Mouse (Mus musculus) neural tube, embryonic 11.5 days (tissue): ENCODE measurements around the gene Cck. TPM values are rescaled to one million over a fixed set of nuclear protein-coding genes. Genes with fewer than 3 reads are reported as not detected.

Experiments
- ATAC-seq: fragments of 200-750 bp; cut with Nextera tagmentation; 2 replicates; pipeline ENCODE4 v1.8.0; 2017; ENCODE audit warnings: moderate number of reproducible peaks, mild to moderate bottlenecking, moderate TSS enrichment, moderate library complexity; ENCODE audit not compliant: insufficient read depth, low FRiP score, low TSS enrichment
- DNase-seq: peaks from one replicate; pipeline ENCODE4 v3.0.0-alpha.2; 2015; ENCODE audit warnings: low spot score
- H3K27ac ChIP-seq: fragments of 300-500 bp; sonication (generic); 2 replicates; pipeline ENCODE4 v1.5.1; 2014; ENCODE audit warnings: low read depth, mild to moderate bottlenecking, low read length
- H3K27me3 ChIP-seq: fragments of 300-500 bp; sonication (generic); 2 replicates; pipeline ENCODE4 v1.6.1; 2014; ENCODE audit warnings: mild to moderate bottlenecking, low read length, mixed read lengths; ENCODE audit not compliant: control insufficient read depth, insufficient read depth
- H3K36me3 ChIP-seq: fragments of 300-500 bp; sonication (generic); 2 replicates; pipeline ENCODE4 v1.6.1; 2014; ENCODE audit warnings: mild to moderate bottlenecking, low read length, moderate library complexity, mixed read lengths; ENCODE audit not compliant: control insufficient read depth, insufficient read depth
- H3K4me1 ChIP-seq: fragments of 300-500 bp; sonication (generic); 2 replicates; pipeline ENCODE4 v1.6.1; 2014; ENCODE audit warnings: low read length, mixed read lengths; ENCODE audit not compliant: control insufficient read depth, insufficient read depth
- H3K4me2 ChIP-seq: fragments of 300-500 bp; sonication (generic); 2 replicates; pipeline ENCODE4 v1.6.1; 2014; ENCODE audit warnings: low read depth, mild to moderate bottlenecking, moderate library complexity
- H3K4me3 ChIP-seq: fragments of 300-500 bp; sonication (generic); 2 replicates; pipeline ENCODE4 v1.5.1; 2014; ENCODE audit warnings: low read depth, low read length
- H3K9ac ChIP-seq: fragments of 300-500 bp; sonication (generic); 2 replicates; pipeline ENCODE4 v1.6.1; 2014; ENCODE audit warnings: mild to moderate bottlenecking, low read length
- H3K9me3 ChIP-seq: fragments of 300-500 bp; sonication (generic); 2 replicates; pipeline ENCODE4 v1.6.1; 2016; ENCODE audit warnings: low read length; ENCODE audit not compliant: control insufficient read depth
- WGBS: fragments of 180-500 bp; shearing (Covaris S2); extraction: QIAGEN DNeasy Blood & Tissue Kit; methylation state at CpG from one replicate; pipeline ENCODE4 v1.1.7; 2014; 5-methylcytosine and 5-hydroxymethylcytosine counted together
- polyA plus RNA-seq: library from polyadenylated mRNA; unstranded; fragments of >200 nt; fragmentation: Nextera tagmentation; extraction: Ambion mirVana; gene quantifications from 2 replicates; pipeline ENCODE4 v1.2.1, GENCODE M21; 2014

Cck gene
- polyA plus RNA-seq = 2.1 and 2.2 TPM in 2 replicates

- ATAC-seq (no peak), DNase-seq (peak; percentile 45)
- H3K9ac ChIP-seq = no peak within 1 kb of the TSS
- H3K4me2 ChIP-seq = peak within 1 kb of the TSS; percentile 50
- H3K27me3 ChIP-seq = peaks cover 42% of the 10 kb centered on the region
- no peak within 1 kb of the TSS for H3K27ac ChIP-seq
- H3K4me1 ChIP-seq = peaks cover 5% of the 10 kb centered on the region; the same call in 1 of the 2 replicates
- H3K4me3 ChIP-seq = peak within 1 kb of the TSS; percentile 28; the same call in 1 of the 2 replicates
- H3K36me3 ChIP-seq = no peaks in the 10 kb centered on the region
- H3K9me3 ChIP-seq = no peaks in the 10 kb centered on the region
- WGBS = 2% methylated on average over 12 of the region's 12 CpGs
These were observed at the start of gene Cck for GRCm38 (mm10) chr9:121495529-121495928. Gene Cck, minus strand, starts transcription at chr9:121495694.

DNA sequence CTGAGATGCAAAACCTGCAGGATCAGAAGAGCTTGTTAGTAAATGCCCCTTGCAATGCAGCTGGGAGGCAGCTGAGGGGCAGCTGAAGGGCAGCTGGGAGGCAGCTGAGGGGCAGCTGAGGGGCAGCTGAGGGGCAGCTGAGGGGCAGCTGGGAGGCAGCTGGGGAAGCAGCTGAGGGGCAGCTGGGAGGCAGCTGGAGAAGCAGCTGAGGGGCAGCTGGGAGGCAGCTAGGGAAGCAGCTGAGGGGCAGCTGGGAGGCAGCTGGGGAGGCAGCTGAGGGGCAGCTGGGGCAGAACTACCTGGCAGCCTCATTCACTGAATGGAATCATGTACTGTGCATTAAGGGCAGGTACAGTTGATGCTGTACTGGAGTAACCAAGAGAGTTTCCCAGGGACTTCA is 46.0 kb upstream of the Cck start:
- ATAC-seq = no peak
- no peak overlapping the region for H3K27ac ChIP-seq
- H3K36me3 ChIP-seq = no peaks in the 10 kb centered on the region
- no peak for DNase-seq
- H3K9ac ChIP-seq = no peak overlapping the region
- H3K4me1 ChIP-seq = no peaks in the 10 kb centered on the region
- H3K27me3 ChIP-seq = no peaks in the 10 kb centered on the region
- H3K4me3 ChIP-seq = no peak overlapping the region
- no peak overlapping the region for H3K4me2 ChIP-seq
- no peaks in the 10 kb centered on the region for H3K9me3 ChIP-seq

DNA sequence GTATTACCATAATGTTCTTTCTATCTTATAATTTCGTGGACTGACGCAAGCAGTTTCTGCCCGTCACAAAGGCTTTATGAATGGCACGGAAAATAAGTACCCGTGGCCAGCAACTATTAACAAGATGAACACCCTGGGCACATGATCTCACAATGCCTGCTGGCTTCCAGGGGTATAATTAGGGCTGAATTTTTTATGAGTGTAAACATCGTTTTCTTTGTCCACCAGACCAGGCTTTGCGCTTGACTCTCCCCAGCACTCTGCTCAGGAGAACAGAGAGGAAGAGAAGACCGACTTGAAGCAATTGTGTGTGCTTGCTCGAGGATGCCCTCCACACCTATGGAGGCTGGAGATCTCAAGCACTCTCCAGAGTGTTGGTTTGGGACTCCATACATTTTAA is 37.1 kb upstream of the Cck start:
- WGBS = 80% methylated on average over 9 of the region's 9 CpGs
- Histone ChIP-seq H3K9me3 (no peaks in the 10 kb centered on the region), H3K36me3 (no peaks in the 10 kb centered on the region)

DNA sequence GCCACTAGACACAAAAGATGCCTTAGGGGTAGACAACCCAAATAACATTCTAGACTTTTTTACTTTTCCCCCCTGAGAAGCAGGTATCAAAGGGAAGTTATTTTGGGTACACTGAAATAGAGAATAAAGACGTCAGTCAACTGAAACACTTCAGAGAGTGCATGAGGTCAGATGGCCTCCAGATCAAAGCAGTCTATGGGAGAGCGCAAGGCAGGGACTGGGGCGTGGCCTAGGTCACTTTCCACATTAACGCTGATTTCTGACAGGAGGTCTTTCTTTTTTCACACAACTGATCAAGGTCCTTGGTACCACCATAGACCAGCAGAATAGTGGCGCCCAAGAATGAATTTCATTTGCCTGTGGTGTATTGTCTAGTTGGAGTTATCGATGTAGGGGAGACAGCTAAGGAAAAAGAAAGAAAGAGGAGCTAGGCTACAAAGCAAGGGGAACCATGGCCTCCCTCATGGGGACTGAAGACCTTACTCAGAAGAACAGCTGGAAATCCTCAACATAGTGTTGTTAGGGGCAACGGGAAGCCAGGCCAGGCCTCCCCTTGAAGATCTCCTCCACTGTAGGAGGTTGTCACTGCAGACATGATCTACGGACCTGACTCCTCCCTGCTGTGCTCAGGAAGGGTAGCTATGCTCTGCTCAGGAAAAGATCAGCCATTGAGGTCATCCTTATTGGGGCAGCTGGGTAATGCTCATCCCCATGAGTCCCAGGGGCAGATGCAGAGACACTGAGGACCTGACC is 33.3 kb upstream of the Cck start:
- DNase-seq (no peak), ATAC-seq (no peak)
- no peak overlapping the region for H3K27ac ChIP-seq

More for the DNA sequence above, 37.1 kb upstream of the Cck start:
- H3K4me1 ChIP-seq = 0 out of 2 replicates have a peak, but pooled peaks cover 3% of the 10 kb centered on the region
- DNase-seq (no peak), ATAC-seq (no peak)
- no peak overlapping the region for H3K4me2 ChIP-seq
- H3K4me3 ChIP-seq = no peak overlapping the region
- H3K9ac ChIP-seq = no peak overlapping the region
- no peaks in the 10 kb centered on the region for H3K27me3 ChIP-seq
- no peak overlapping the region for H3K27ac ChIP-seq

DNA sequence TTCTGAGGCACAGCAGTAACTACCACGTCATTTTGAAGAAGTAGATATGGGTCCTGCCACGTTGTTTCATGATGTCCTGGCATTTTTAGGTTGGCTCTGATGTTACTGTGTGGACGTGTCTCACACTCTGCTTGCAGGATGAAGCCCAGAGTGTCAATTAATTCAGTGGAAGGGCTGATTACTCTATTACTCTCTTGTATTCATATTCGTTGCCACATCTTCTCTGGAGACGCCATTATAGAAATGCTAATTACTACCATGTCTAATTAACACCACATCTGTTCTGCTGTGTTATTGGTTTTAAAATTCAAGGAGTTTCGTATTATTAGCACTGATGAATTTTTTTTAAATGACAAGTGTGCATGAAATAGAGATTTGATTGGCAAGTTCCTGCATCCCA is 30.7 kb upstream of the Cck start:
- 84% methylated on average over 6 of the region's 6 CpGs for WGBS
- H3K27ac ChIP-seq = no peak overlapping the region
- 0 out of 2 replicates have a peak, but pooled peaks cover 3% of the 10 kb centered on the region for H3K4me1 ChIP-seq
- DNase-seq (no peak), ATAC-seq (no peak)
- H3K36me3 ChIP-seq = no peaks in the 10 kb centered on the region
- no peaks in the 10 kb centered on the region for H3K27me3 ChIP-seq
- H3K4me3 ChIP-seq = no peak overlapping the region
- H3K9me3 ChIP-seq = no peaks in the 10 kb centered on the region
- H3K9ac ChIP-seq = no peak overlapping the region
- no peak overlapping the region for H3K4me2 ChIP-seq

More for the DNA sequence above, 33.3 kb upstream of the Cck start:
- no peaks in the 10 kb centered on the region for H3K27me3 ChIP-seq
- 0 out of 2 replicates have a peak, but pooled peaks cover 3% of the 10 kb centered on the region for H3K4me1 ChIP-seq
- WGBS = 46% methylated on average over 8 of the region's 8 CpGs
- H3K36me3 ChIP-seq = no peaks in the 10 kb centered on the region
- no peaks in the 10 kb centered on the region for H3K9me3 ChIP-seq
- no peak overlapping the region for H3K4me3 ChIP-seq
- H3K9ac ChIP-seq = no peak overlapping the region
- no peak overlapping the region for H3K4me2 ChIP-seq

DNA sequence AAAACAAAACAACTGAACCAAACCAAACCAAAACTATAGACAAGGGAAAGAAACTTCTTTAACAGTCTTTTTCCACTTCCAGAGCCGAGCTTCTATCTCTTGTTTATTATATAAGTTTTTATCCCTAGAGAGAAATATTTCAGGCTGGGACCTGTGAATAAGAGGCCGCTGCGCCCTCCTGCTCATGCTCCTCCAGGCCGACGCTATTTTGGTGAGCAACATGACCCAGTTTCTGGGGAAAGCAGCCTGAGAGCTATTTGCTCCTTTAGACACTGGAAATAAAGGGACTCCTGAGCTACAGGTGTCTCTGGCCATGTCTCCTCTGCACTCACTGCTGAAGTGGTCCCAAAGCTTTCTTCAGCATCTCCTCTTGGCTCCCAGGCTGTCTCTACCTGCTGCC is 24.6 kb upstream of the Cck start:
- H3K9me3 ChIP-seq = no peaks in the 10 kb centered on the region
- ATAC-seq (no peak), DNase-seq (no peak)
- H3K27ac ChIP-seq = no peak overlapping the region
- H3K4me2 ChIP-seq = no peak overlapping the region
- H3K4me3 ChIP-seq = no peak overlapping the region
- no peaks in the 10 kb centered on the region for H3K27me3 ChIP-seq
- H3K9ac ChIP-seq = no peak overlapping the region
- no peaks in the 10 kb centered on the region for H3K4me1 ChIP-seq
- 86% methylated on average over 5 of the region's 5 CpGs for WGBS
- H3K36me3 ChIP-seq = no peaks in the 10 kb centered on the region

GRCm38 (mm10) chr9:121514462-121514861 is 19.0 kb upstream of the Cck start:
- Histone ChIP-seq H3K4me1 (no peaks in the 10 kb centered on the region), H3K36me3 (no peaks in the 10 kb centered on the region), H3K4me2 (no peak overlapping the region), H3K4me3 (no peak overlapping the region), H3K27me3 (no peaks in the 10 kb centered on the region), H3K9me3 (no peaks in the 10 kb centered on the region), H3K9ac (no peak overlapping the region), H3K27ac (no peak overlapping the region)
- WGBS = 88% methylated on average over 5 of the region's 5 CpGs
- no peak for ATAC-seq
- no peak for DNase-seq

- no peak for ATAC-seq
- WGBS = 89% methylated on average over 4 of the region's 4 CpGs
These were observed 16.4 kb upstream of the Cck start for GRCm38 (mm10) chr9:121511911-121512310.

GRCm38 (mm10) chr9:121506478-121507180 is 11.1 kb upstream of the Cck start:
- Histone ChIP-seq H3K27me3 (no peaks in the 10 kb centered on the region), H3K9ac (no peak overlapping the region), H3K27ac (no peak overlapping the region), H3K36me3 (no peaks in the 10 kb centered on the region), H3K4me2 (no peak overlapping the region), H3K4me1 (no peaks in the 10 kb centered on the region), H3K4me3 (no peak overlapping the region), H3K9me3 (no peaks in the 10 kb centered on the region)
- DNase-seq (no peak), ATAC-seq (no peak)
- 77% methylated on average over 8 of the region's 8 CpGs for WGBS

More at GRCm38 (mm10) chr9:121511911-121512310, 16.4 kb upstream of the Cck start:
- Histone ChIP-seq H3K9me3 (no peaks in the 10 kb centered on the region), H3K36me3 (no peaks in the 10 kb centered on the region), H3K4me3 (no peak overlapping the region), H3K4me2 (no peak overlapping the region), H3K4me1 (no peaks in the 10 kb centered on the region), H3K27ac (no peak overlapping the region), H3K9ac (no peak overlapping the region), H3K27me3 (no peaks in the 10 kb centered on the region)
- no peak for DNase-seq
